Mouse (Mus musculus): Measurements from ENCODE around the gene Gm10392.
"Not testable (repeated sequence)": the region's sequence is repeated elsewhere in the genome, so short reads cannot be mapped to it uniquely, and the experiment has no call there.

Gm10392 gene

DNA sequence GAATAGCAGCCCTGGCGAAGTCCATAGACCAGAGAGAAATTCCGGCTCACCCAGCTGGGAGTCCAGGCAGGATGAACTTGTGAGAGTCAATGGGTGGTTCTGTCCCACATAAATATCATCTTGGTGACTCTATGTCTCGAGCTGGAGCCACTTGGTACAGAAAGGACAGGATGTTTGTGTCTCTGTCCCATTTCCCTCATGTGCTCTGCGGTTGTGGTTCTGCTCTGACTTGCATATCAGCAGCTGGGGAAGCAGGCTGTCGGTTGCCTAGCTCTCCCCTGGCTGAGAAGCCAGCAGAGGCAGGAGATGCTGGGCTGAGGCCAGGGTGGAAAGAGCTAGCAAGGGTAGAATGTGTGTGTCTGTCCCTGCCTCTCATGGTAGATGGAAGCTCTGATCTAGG is at the start of gene Gm10392:
TSS of gene Gm10392 (minus strand) at position 156 of the 400 bp plus-strand sequence.
- DNase-seq, result peak; percentile 27

DNA sequence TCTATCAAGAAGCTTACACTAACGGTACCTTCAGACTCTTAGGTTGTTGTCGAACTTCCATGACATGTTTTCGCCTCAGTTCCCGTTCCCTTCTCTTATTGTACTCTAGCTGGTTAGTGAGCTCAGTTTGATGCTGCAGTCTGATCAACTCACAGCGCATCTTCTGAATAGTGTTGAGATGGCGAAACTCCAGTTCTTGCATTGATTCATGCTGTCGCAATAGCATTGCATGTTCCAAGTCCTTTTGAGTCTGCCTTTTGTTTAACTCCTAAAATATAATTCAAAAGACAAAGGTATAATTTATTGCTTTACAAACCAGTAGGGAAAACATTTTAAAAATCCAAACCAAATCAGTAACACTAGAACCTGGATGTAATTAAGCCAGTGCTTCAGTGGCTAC is 26.3 kb upstream of the Gm10392 start:
- no peak for DNase-seq

DNA sequence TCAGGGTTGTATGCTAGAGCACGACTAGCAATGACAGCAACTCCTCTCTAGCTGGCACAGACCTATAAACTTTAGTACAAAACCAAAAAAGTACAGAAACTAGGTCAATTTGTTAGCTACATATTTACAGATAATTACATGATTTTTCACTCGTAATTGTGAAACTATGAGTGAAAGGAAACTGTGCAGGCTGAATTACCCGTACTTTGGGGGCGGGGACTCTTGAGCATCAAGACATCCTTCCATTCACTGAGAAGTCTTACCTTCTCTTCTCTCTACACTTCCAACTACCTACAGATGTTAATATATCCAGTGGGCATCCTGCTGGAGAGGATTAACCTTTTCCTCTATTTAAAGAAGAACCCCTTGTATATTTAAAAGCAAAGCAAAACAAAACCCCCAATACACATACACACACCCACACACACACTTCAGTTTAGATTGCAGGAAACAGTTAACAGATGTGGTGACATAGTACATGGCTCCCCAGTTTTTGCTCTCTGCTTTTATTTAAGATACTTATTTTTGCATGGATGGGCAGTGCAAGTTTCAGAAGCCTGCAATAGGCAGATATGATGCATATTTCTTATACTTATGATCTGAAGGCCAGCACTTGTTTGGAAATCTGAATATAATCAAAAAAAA is 13.3 kb upstream of the Gm10392 start:
- no peak for DNase-seq

DNA sequence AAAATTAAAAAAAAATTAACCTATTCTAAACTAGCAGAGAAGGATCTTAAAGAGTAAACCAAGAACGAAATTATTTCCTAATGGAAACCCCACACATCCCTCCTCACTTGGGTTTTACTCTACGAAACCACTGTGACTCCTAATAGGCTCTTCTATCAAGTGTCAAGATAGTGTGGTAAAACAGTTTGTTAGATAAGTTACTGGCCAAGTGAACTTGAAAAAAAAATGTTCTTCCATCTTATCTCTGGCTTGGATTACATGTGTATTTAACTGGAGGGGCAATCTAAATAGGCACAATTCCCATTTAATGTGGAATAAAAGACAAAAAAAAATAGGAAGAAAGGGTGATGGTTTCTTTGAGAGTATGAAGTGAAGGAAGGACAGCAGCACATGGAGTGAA is 11.9 kb upstream of the Gm10392 start:
- DNase-seq, result no peak

DNA sequence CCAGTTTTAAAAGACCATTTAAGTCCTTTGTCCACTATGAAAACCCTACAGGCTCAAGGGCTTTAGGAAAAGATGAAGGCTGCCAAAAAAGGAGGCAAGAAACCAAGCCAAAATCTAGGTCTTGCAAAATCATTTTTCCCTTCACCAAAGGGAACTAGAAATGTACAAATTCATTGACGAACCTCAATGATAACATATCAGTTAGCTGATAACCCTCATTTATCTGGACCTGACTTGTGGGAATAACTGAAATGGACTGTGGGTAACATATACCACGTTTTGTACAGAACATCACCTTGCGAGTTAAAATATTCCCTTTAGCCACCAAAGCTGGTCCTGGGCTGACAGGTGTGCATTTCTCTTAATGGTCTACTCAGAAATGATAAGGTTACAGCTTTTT is 10.6 kb upstream of the Gm10392 start:
- DNase-seq, result no peak

DNA sequence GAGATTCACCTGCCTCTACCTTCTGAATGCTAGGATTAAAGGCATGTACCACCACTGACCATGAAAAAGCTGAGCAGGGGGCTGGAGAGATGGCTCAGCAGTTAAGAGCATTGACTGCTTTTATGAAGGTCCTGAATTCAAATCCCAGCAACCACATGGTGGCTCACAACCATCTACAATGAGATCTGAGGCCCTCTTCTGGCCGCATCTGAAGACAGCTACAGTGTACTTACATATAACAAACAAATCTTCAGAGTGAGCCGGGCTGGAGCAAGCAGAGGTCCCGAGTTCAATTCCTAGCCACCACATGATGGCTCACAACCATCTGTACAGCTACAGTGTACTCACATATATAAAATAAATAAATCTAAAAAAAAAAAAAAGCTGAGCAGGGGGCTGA is 9.4 kb upstream of the Gm10392 start:
- DNase-seq, result not testable (repeated sequence)

DNA sequence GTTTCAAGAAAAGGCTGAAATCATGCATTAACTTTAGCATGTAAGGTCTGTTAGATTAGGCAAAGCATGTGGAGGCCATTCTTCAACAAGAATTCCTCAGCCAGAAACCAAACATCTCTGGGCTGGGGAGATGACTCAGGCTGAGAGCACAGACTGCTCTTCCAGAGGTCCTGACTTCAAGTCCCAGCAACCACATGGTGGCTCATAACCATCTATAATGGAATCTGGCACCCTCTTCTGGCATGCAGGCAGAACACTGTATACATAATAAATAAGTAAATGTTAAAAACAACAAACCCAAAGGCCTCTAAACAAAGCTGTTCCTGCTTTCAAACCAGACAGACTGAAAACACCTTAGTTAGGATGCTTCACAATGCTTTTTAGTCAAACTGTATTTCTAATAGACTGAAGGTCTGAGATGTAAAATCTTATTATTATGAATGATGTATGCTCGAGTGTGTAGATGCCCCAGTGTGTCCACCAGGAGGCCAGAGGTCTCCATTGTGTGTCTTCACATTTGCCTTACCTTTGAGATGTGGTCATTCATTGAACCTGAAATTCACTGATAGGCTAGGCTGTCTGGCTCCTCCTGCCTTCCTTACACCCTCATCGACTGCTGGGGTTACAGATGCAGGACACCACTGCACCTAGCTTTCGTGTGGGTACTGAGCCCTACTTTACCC is 6.9 kb upstream of the Gm10392 start:
- DNase-seq, result no peak

DNA sequence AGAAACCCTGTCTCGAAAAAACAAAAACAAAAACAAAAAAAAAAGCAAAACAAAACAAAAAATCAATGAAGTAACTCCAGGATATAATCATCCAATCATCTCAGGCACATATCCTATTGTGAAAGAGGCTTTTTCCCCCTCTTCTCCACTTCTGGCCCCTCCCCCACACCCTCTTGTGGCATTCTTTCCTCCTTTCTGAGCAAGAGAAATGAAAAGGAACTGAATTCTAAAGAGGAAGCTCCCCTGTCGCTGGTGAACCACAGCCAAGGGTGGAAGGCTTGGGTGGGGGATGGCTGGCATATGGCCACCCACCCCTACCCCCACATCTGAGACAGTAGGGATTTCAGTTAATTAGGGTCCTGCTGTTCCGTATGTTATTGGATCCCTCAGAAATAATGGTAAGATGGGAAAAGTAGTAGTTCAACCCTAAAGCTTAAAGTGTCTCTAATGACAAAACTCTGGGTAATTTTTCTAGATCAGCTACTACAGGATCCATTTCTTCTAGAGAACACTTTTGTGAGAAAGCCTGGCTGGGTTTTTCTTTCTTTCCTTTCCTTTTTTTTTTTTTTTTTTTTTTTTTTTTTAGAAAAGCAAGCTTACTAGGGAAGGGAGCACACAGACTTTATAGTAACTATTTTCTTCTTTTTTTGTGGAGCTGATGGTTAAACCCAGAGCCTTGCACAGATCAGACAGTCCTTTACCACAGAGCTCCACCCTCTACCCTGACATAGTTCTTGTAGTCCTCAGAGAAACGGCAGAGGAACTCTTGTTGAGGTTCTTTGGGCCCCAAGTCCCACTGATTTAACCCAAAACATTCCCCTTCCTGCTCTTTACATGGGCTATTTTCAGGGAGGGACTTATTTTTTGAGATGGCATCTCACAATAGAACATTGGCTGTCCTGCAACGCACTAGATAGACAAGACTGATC is 1.9 kb upstream of the Gm10392 start:
- peak; percentile 59 for DNase-seq

DNA sequence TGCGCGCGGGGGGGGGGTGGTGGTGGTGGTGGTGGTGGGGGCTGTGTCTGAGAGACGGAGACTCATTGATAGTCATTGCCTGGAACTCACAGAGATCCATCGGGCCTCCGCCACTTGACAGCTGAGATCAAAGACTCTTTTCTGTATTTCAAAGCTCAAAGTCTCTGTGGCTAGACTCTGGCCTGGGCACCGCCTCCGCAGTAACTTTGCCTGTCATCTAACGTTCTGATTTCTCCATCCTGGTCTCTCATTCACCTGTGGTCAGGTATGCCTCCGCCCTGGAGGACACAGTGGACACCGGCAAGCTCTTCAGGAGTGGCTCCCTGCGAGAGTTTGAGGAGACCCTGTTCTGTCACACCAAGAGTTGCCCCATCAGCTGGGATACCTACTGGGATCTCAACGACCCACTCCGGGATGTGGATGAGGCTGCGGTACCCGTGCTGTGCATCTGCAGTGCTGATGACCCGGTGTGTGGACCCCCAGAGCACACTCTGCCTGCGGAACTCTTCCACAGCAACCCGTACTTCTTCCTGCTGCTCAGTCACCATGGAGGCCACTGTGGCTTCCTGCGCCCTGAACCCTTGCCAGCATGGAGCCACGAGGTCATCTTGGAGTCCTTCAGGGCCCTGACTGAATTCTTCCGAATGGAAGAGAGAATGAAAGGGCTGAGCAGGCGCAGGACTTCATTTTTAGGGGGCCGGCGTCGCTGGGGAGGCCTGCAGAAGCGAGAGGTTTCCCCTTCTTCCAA is 773 bp downstream of the Gm10392 start:
- DNase-seq, result no peak

DNA sequence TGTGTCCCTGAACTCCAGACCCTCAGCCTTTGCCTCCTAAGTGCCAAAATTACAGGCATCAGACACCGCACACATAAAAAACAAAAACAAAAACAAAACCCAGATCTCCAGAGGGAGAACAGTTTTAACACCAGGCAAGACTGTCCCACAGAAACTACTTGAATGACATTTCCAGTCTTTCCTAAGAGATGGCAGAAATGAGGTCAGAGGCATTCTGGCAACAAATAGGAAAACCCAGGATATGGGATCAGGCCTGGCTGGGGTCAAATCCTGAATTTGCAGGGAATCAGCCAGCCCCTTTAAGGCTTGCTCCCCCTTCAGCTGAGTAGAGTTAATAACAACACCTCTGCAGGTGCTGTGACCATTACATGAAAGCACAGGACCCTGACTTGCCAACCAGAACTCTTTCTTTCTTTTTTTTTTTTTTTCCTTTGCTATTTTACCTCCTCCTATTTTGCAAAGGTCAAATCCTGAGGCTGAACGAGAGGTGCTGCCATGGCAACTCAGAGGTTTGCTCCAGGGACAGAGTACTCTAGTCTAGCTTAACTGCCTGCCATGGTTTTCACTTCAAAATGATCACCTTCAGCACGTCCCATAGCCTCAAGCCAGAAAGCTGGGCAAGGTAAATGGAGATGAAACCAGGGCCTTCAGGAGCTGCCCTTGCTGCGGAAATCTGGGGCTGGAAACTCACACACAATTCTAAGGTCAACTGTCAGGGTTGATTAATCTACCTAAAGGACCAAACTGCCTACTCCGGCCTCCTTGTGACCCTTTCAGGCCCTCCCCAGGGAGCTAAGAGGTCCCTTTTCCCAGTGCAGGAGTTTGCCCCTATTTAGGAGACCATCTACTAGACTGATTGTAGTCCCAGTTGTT is 2.2 kb downstream of the Gm10392 start:
- DNase-seq, result no peak

DNA sequence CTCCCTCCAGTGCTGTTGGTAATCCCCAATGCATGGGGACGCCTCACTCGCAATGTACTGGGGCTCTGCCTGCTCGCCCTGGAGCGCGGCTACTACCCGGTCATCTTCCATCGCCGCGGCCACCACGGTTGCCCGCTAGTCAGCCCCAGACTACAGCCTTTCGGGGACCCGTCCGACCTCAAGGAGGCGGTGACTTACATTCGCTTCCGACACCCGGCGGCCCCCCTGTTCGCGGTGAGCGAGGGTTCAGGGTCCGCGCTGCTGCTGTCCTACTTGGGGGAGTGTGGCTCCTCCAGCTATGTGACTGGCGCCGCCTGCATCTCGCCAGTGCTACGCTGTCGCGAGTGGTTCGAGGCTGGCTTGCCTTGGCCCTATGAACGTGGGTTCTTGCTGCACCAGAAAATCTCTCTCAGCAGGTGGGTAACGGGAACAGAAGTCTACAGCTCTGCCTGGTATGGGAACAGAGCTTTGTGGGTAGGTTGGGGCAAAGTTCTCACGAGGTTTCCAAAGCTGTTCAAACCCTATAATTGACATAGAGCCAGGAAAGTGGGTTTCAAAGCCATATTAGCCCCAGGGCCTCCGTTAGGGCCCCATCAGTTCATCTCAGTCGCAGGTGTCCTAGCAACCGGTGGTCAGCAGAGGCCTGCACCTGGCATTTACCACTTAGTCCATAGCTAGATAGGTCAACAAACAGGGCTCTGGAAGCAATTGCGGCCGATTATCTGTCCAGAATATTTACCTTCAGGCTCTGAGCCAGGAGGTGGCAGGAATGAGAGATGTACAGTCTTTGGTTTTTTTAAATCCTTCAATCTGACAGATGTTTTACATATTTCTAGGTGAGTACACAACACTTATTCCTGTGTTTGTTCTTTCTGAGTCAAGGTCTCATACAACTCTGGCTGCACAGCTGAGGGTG is 3.1 kb downstream of the Gm10392 start, which contains the start of gene Trp53i13:
TSS of gene Trp53i13 (minus strand) at position 344 of the 916 bp plus-strand sequence.
- peak; percentile 19 for DNase-seq

DNA sequence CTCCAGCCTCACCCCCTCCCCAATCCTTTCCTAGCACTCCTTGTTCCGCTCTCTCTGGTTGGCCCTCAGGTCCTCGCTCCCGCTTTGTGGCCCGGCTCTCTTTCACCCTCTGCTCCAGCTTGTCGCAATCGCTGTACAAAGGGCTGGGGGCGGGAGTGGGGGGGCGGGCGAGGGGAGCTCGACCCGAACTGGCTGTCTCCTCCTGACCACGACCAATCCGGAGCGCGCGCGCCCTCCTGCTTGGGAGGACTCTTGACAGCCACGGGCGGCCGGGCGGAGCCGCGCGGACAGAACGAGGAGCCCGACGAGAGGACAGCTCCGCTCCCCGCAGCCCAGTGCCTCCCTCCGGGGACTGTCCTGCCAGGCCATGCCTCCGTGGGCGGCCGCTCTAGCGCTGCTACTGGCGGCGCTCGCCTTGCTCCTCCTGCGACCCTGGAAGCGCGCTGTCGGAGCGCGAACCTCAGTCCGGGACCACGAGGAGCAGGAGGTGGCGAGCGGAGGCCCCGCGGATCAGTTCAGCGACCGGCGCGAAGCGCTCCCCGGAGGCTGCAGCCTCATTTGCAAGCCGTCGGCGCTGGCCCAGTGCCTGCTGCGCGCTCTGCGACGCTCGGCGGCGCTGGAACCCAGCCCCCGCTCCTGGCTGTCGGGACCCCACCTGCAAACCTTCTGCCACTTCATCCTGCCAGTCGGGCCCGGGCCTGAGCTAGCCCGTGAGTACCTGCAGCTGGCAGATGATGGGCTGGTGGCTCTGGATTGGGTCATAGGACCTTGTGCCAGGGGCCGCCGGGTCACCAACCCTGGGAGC is 4.0 kb downstream of the Gm10392 start, which contains the start of gene Abhd15:
TSS of gene Abhd15 (plus strand) at position 290 of the 805 bp plus-strand sequence.
- peak; percentile 84 for DNase-seq

DNA sequence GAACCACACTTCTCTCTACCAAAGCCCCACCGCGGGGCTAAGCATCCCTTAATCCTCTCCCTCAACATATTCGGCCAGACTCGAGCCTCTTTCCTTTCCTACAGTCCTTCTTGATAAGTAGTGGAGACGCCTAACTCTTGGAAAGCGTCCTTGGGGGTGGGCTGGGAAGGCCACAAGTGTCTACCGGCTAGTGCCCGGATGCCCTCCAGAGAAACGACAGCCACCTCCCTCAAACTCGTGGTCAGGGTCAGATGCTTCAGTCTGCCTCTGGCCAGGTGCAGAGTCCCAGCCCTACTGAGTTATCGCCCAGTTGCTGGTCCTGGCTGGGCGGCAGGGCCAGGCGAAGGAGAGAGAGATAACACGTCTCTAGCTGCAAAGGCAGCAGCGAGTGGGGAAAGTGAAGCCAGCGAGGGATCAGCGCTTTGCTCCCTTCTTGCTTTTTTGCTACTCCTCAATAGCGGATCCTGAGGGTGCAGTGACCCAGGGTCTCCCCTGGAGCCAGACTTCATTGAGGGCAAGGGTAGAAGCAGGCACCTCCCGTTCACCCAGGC is 4.6 kb downstream of the Gm10392 start:
- DNase-seq, result peak; percentile 79

DNA sequence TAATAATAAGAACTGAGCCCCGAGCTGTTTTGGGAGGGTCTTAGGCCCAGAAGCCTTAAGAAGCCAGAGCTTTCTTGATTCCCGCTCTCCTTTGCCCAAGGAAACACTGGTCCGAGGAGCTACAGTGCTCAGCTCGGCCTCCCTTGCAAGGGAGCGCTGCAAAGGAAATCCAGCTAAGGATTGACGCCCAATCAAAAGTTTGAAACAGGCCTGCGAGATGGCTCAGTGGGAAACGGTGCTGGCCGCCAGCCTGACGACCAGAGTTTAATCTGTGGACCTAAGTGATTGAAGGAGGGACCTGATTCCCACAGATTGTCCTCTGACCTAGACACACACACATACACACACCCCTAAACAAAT is 5.2 kb downstream of the Gm10392 start:
- no peak for DNase-seq

DNA sequence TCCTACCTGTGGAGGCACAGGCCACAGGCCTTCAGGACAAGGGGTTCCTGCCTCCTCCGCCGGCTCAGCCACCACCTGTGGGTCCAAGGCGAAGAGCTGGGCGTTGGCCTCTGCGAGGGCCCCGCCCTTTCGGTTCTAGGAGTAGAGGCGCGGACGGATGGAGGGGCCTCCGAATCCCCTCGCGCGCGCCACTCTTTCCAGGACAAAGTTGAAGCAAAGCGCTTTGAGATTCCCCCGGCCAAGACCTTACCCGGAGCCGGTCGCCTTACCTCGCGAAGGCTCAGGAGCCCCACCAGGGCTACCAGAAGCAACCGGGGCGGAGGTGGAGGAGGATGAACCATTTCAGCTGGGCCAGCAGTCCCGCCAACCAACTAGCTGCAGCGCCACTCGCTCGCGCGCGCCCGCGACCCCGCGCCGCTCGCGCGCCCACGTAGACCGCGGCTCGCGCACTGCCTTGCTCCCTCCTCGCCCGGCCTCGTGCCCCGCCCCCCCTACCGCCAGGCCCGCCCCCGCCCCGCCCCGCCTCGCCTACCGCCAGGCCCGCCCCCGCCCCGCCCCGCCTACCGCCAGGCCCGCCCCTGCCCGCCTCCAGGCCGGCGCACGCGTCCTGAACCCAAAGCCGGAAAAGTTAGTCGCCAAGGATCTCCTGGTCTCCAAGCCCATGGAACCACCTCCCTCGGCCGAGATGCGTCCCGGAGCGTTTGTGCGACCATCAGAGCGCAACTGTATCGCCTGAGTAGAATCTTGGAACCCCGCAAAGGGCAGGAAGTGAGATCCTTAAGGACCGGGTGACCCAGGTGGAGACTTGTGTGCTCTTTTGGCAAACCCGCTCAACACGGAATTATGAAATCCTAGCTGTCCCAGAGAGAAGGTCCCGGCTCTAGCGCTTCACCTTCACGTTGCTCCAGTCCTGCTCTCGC is 5.8 kb downstream of the Gm10392 start:
- peak; percentile 94 for DNase-seq

DNA sequence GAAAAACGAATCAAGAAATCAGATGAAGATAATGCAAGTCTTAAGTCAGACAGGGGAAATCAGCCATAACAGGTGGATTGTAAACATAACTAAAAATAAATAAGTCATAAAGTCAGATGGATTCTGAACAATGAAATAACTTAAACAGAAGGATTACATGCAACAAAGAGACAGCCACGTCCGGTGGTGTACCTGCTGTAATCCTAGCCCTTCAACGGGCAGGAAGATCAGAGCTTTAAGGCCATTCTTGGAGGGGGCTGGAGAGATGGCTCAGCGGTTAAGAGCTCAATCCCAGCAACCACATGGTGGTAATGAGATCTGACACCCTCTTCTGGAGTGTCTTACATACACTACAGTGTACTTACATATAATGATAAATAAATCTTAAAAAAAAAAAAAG is 7.7 kb downstream of the Gm10392 start:
- no peak for DNase-seq

DNA sequence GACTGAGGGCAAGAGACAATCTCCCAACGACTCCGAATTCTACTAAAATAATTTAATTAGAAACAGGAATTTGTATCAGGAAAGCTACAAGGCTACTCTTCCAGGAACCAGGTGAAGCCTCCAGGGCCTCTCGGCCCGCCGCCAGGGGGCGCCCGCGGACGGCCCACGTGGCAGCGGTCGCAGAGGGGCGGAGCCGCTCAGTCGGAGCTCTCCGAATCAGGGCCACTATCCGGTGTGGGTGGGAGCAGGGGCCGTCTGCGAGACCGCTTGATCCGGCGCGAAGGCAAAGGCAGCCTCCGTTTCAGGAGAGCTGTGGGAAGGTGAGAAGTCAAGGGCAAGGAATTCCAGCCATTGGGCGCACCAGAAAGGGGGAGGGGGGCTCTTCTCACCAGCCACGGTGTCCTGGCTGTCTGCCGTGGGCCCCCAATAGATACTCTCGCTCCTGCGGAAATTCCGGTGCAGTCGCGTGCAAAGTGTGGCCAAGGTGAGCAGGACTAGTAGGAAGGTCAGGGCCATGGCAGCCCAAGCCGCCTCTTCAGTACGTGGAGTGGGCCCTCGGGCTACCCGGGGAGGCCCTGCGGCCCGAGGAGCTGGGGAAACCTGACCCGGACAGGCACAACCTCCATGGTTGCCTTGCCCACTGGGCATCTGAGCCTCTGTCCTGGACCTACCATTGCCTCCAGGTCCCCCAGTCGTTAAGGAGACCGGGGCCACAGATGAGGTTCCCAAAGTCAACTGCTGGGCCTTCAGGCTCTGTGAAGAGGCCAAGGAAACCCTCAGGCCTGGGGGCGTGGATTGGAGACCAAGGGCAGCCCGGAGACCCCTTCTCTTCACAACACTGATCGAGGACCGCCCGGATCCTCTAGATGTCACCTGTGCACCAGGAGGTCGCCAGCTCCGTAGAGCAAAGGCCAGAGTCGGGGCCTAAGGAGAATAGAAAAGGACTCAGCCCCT is 10.7 kb downstream of the Gm10392 start:
- peak; percentile 88 for DNase-seq
